Mouse (Mus musculus) adrenal gland, postnatal 4 days (tissue): ENCODE data around the gene Zfp108. TPM values are rescaled to one million over a fixed set of nuclear protein-coding genes. Genes with fewer than 3 reads are reported as not detected.

Source experiments
- total RNA-seq, 2 experiments: library from RNA; stranded (reverse); gene quantifications; 2 replicates each; pipeline ENCODE4 v1.2.3; 2021

The Zfp108 gene
- total RNA-seq, 2 experiments from 2014 or later: 3.9 to 4.2 TPM

Other genes starting within 250 kb of the Zfp108 start
- not detected for gene Vmn1r183, start 201.5 kb upstream of the Zfp108 start, total RNA-seq
- gene Zfp180, start 172.9 kb upstream of the Zfp108 start, total RNA-seq: 10 to 100 TPM; 19.9 to 20.8 TPM
- gene Zfp112, start 142.5 kb upstream of the Zfp108 start, total RNA-seq: 1 to 10 TPM; 6.0 TPM
- gene Zfp235, start 120.6 kb upstream of the Zfp108 start, total RNA-seq: 10 to 100 TPM; 12.4 to 12.8 TPM
- 1 to 10 TPM; 1.6 to 1.7 TPM for gene Zfp114, start 79.7 kb upstream of the Zfp108 start, total RNA-seq
- gene Zfp111, start 43.4 kb upstream of the Zfp108 start, total RNA-seq: 10 to 100 TPM; 14.2 to 15.7 TPM
- gene Zfp109, start 17.2 kb upstream of the Zfp108 start, total RNA-seq: 1 to 10 TPM; 3.9 to 4.1 TPM
- 1 to 10 TPM; 6.0 to 6.6 TPM for gene Zfp93, start 15.6 kb downstream of the Zfp108 start, total RNA-seq
- gene Zfp61, start 46.4 kb downstream of the Zfp108 start, total RNA-seq: 10 to 100 TPM; 18.3 to 19.5 TPM
- 1 to 10 TPM; 5.8 to 7.0 TPM for gene Zfp94, start 61.9 kb downstream of the Zfp108 start, total RNA-seq
- under 1 TPM; 0.36 to 0.37 TPM for gene Tescl, start 79.1 kb downstream of the Zfp108 start, total RNA-seq
- not detected for gene Lypd5, start 94.4 kb downstream of the Zfp108 start, total RNA-seq
- gene Kcnn4, start 115.5 kb downstream of the Zfp108 start, total RNA-seq: 1 to 10 TPM; 3.0 to 7.3 TPM
- gene Smg9, start 144.8 kb downstream of the Zfp108 start, total RNA-seq: 10 to 100 TPM; 25.6 to 32.3 TPM
- not detected for gene Irgc1, start 197.5 kb downstream of the Zfp108 start, total RNA-seq
- 10 to 100 TPM; 11.9 to 13.1 TPM for gene Plaur, start 207.7 kb downstream of the Zfp108 start, total RNA-seq
- gene Cadm4, start 227.2 kb downstream of the Zfp108 start, total RNA-seq: 10 to 100 TPM; 12.6 to 17.7 TPM